Mouse (Mus musculus): Measurements from ENCODE around the gene Olfr945. TPM values are rescaled to one million over a fixed set of nuclear protein-coding genes. Genes with fewer than 3 reads are reported as not detected.

The Olfr945 gene
- polyA plus RNA-seq (2015; fragmentation: Illumina TruSeq; extraction: RNeasy Lipid Tissue Mini Kit (QIAGEN cat#74804); ENCODE audit: insufficient read depth, low read depth, low replicate concordance) = not detected

DNA sequence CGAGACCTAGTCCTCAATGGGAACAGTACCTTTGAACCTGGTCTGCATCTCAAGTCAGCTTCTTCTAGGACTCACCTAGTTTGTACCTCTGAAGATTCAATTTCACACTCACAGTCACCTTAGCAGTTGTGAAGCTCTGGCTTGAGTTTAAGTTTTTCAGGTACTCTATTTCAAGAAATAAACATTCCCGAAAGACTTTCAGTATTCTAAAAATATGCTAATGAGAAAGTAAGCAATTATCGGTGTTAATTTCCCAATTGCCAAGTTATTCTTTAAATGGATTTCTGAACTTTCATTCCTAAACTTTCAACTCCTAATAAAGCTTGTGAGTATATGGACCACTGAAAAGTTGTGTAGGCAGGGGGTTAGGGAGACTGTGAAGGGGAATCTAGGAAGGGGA is at the start of gene Olfr945:
Gene Olfr945, minus strand, starts transcription at position 101 of the 400 bp plus-strand sequence.

DNA sequence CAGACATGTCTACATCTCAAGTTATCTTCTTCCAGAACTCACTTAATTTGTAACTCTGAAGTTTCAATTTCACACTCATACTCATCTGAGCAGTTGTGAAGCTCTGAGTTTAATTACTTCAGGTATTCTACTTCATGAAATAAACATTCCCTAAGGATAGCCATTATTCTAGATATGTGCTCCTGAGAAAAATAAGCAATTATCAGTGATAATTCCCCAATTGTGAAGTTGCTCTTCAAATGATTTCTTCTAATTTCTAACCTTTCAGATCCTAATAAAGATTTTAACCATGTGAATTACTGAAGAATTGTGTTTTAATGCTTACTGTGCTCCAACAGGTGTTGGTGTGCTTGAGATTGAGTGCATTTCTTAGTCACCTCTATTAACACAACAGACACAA is 49.3 kb upstream of the Olfr945 start, which contains the start of gene Olfr948:
Gene Olfr948, minus strand, starts transcription at position 101 of the 400 bp plus-strand sequence.

GRCm38 (mm10) chr9:39249894-39250293 is 26.7 kb downstream of the Olfr945 start, which contains the start of gene Olfr1537:
Gene Olfr1537 (minus strand): TSS chr9:39249994.

Other genes starting within 250 kb of the Olfr945 start
- not detected for gene Olfr937, start 211.9 kb downstream of the Olfr945 start, polyA plus RNA-seq (2015; fragmentation: Illumina TruSeq; extraction: RNeasy Lipid Tissue Mini Kit (QIAGEN cat#74804); ENCODE audit: insufficient read depth, low read depth, low replicate concordance)
- not detected for gene Olfr938, start 197.9 kb downstream of the Olfr945 start, polyA plus RNA-seq (2015; fragmentation: Illumina TruSeq; extraction: RNeasy Lipid Tissue Mini Kit (QIAGEN cat#74804); ENCODE audit: insufficient read depth, low read depth, low replicate concordance)
- gene Olfr27, start 148.7 kb downstream of the Olfr945 start, polyA plus RNA-seq (2015; fragmentation: Illumina TruSeq; extraction: RNeasy Lipid Tissue Mini Kit (QIAGEN cat#74804); ENCODE audit: insufficient read depth, low read depth, low replicate concordance) = not detected
- gene Olfr943, start 110.5 kb downstream of the Olfr945 start, polyA plus RNA-seq (2015; fragmentation: Illumina TruSeq; extraction: RNeasy Lipid Tissue Mini Kit (QIAGEN cat#74804); ENCODE audit: insufficient read depth, low read depth, low replicate concordance) = not detected
- gene Olfr944, start 74.9 kb downstream of the Olfr945 start, polyA plus RNA-seq (2015; fragmentation: Illumina TruSeq; extraction: RNeasy Lipid Tissue Mini Kit (QIAGEN cat#74804); ENCODE audit: insufficient read depth, low read depth, low replicate concordance) = not detected
- gene Olfr1537, start 26.8 kb downstream of the Olfr945 start, polyA plus RNA-seq (2015; fragmentation: Illumina TruSeq; extraction: RNeasy Lipid Tissue Mini Kit (QIAGEN cat#74804); ENCODE audit: insufficient read depth, low read depth, low replicate concordance) = not detected
- gene Olfr948, start 49.2 kb upstream of the Olfr945 start, polyA plus RNA-seq (2015; fragmentation: Illumina TruSeq; extraction: RNeasy Lipid Tissue Mini Kit (QIAGEN cat#74804); ENCODE audit: insufficient read depth, low read depth, low replicate concordance) = not detected
- not detected for gene Olfr951, start 110.6 kb upstream of the Olfr945 start, polyA plus RNA-seq (2015; fragmentation: Illumina TruSeq; extraction: RNeasy Lipid Tissue Mini Kit (QIAGEN cat#74804); ENCODE audit: insufficient read depth, low read depth, low replicate concordance)
- not detected for gene Olfr952, start 150.3 kb upstream of the Olfr945 start, polyA plus RNA-seq (2015; fragmentation: Illumina TruSeq; extraction: RNeasy Lipid Tissue Mini Kit (QIAGEN cat#74804); ENCODE audit: insufficient read depth, low read depth, low replicate concordance)
- not detected for gene Olfr954, start 179.9 kb upstream of the Olfr945 start, polyA plus RNA-seq (2015; fragmentation: Illumina TruSeq; extraction: RNeasy Lipid Tissue Mini Kit (QIAGEN cat#74804); ENCODE audit: insufficient read depth, low read depth, low replicate concordance)
- not detected for gene Olfr955, start 195.1 kb upstream of the Olfr945 start, polyA plus RNA-seq (2015; fragmentation: Illumina TruSeq; extraction: RNeasy Lipid Tissue Mini Kit (QIAGEN cat#74804); ENCODE audit: insufficient read depth, low read depth, low replicate concordance)
- not detected for gene Olfr44, start 217.2 kb upstream of the Olfr945 start, polyA plus RNA-seq (2015; fragmentation: Illumina TruSeq; extraction: RNeasy Lipid Tissue Mini Kit (QIAGEN cat#74804); ENCODE audit: insufficient read depth, low read depth, low replicate concordance)
- gene Olfr957, start 239.0 kb upstream of the Olfr945 start, polyA plus RNA-seq (2015; fragmentation: Illumina TruSeq; extraction: RNeasy Lipid Tissue Mini Kit (QIAGEN cat#74804); ENCODE audit: insufficient read depth, low read depth, low replicate concordance) = not detected

All from pancreas, adult 10 weeks (tissue).